Mouse (Mus musculus): ENCODE results near the gene Tmem266.

The Tmem266 gene

GRCm38 (mm10) chr9:55398985-55399554 is 72.4 kb downstream of the Tmem266 start:
- in situ Hi-C loops (cut with MboI, MseI), result no loop called here

- in situ Hi-C loops (cut with MboI, MseI), result no loop called here
Measured at GRCm38 (mm10) chr9:55402276-55402675, 75.6 kb downstream of the Tmem266 start.

GRCm38 (mm10) chr9:55404256-55404655 is 77.5 kb downstream of the Tmem266 start:
- in situ Hi-C loops (cut with MboI, MseI), result no loop called here

- in situ Hi-C loops (cut with MboI, MseI), result no loop called here
Measured at GRCm38 (mm10) chr9:55404976-55405702, 78.4 kb downstream of the Tmem266 start.

GRCm38 (mm10) chr9:55406773-55407172 is 80.1 kb downstream of the Tmem266 start:
- in situ Hi-C loops (cut with MboI, MseI), result no loop called here

- in situ Hi-C loops (cut with MboI, MseI), result no loop called here
Measured at GRCm38 (mm10) chr9:55408851-55409250, 82.1 kb downstream of the Tmem266 start.

GRCm38 (mm10) chr9:55409833-55410232 is 83.1 kb downstream of the Tmem266 start:
- in situ Hi-C loops (cut with MboI, MseI), result loop anchor here (10.0 kb wide), 1 partner anchor 495 kb away; no protein-coding TSS in a partner anchor

GRCm38 (mm10) chr9:55410430-55410829 is 83.7 kb downstream of the Tmem266 start:
- in situ Hi-C loops (cut with MboI, MseI), result loop anchor here (10.0 kb wide), 1 partner anchor 494 kb away; no protein-coding TSS in a partner anchor

GRCm38 (mm10) chr9:55411154-55411553 is 84.4 kb downstream of the Tmem266 start:
- in situ Hi-C loops (cut with MboI, MseI), result loop anchor here (10.0 kb wide), 1 partner anchor 494 kb away; no protein-coding TSS in a partner anchor

- in situ Hi-C loops (cut with MboI, MseI), result no loop called here
Measured at GRCm38 (mm10) chr9:55421786-55422185, 95.1 kb downstream of the Tmem266 start.

- in situ Hi-C loops (cut with MboI, MseI), result no loop called here
Measured at GRCm38 (mm10) chr9:55423451-55424424, 97.0 kb downstream of the Tmem266 start.

GRCm38 (mm10) chr9:55425271-55425810 is 98.6 kb downstream of the Tmem266 start:
- in situ Hi-C loops (cut with MboI, MseI), result no loop called here

GRCm38 (mm10) chr9:55429242-55429975 is 102.7 kb downstream of the Tmem266 start:
- in situ Hi-C loops (cut with MboI, MseI), result no loop called here

GRCm38 (mm10) chr9:55430133-55430532 is 103.4 kb downstream of the Tmem266 start:
- in situ Hi-C loops (cut with MboI, MseI), result loop anchor here (5.0 kb wide), 1 partner anchor 97 kb away; no protein-coding TSS in a partner anchor

- in situ Hi-C loops (cut with MboI, MseI), result loop anchor here (5.0 kb wide), 1 partner anchor 95 kb away; no protein-coding TSS in a partner anchor
Measured at GRCm38 (mm10) chr9:55432306-55433289, 105.9 kb downstream of the Tmem266 start.

- in situ Hi-C loops (cut with MboI, MseI), result loop anchor here (5.0 kb wide), 1 partner anchor 93 kb away; no protein-coding TSS in a partner anchor
Measured at GRCm38 (mm10) chr9:55433875-55434274, 107.2 kb downstream of the Tmem266 start.

- in situ Hi-C loops (cut with MboI, MseI), result no loop called here
Measured at GRCm38 (mm10) chr9:55438433-55438832, 111.7 kb downstream of the Tmem266 start.

- in situ Hi-C loops (cut with MboI, MseI), result no loop called here
Measured at GRCm38 (mm10) chr9:55439206-55439780, 112.6 kb downstream of the Tmem266 start.

- in situ Hi-C loops (cut with MboI, MseI), result no loop called here
Measured at GRCm38 (mm10) chr9:55447509-55447908, 120.8 kb downstream of the Tmem266 start.

Measured in T-helper 1 cell (primary cell).